Mouse (Mus musculus) MEL (cell line): ENCODE measurements at regions not wholly inside any gene's neighbourhood (a gene's known extent, or its start where the extent isn't known, plus 50 kb on each side); places are given as distances from the start of the nearest gene placed in this dataset.

ENCODE experiments used
- DNase-seq: peaks from one replicate; pipeline ENCODE4 v3.0.0; 2011; ENCODE audit warnings: low read depth, low spot score
- H3K27ac ChIP-seq: 2 replicates; pipeline ENCODE4 v1.5.1; 2012; ENCODE audit warnings: low read depth, mild to moderate bottlenecking, control low read depth, low read length, moderate library complexity; ENCODE audit not compliant: control insufficient read depth
- H3K27me3 ChIP-seq, 2 experiments: fragments of 150-350 bp in 1 of 2; sonication (generic) in 1 of 2; 2 replicates each; pipeline ENCODE4 v1.6.1; 2012; ENCODE audit warnings: low read length in 2 of 2, mild to moderate bottlenecking in 2 of 2, improper control_type of control experiment in 1 of 2, moderate library complexity in 1 of 2; ENCODE audit not compliant: insufficient read depth in 2 of 2, control insufficient read depth in 1 of 2
- H3K36me3 ChIP-seq, 2 experiments: 2 replicates each; pipeline ENCODE4 v1.6.1; 2012 to 2014; ENCODE audit warnings: low read length in 2 of 2, improper control_type of control experiment in 1 of 2, inconsistent platforms in 1 of 2, mild to moderate bottlenecking in 1 of 2; ENCODE audit not compliant: insufficient read depth in 2 of 2, control insufficient read depth in 1 of 2
- H3K4me1 ChIP-seq, 2 experiments: fragments of 150-350 bp in 1 of 2; sonication (generic) in 1 of 2; 2 replicates each; pipeline ENCODE4 v1.6.1; 2012; ENCODE audit warnings: low read length in 2 of 2, improper control_type of control experiment in 1 of 2, mild to moderate bottlenecking in 1 of 2; ENCODE audit not compliant: insufficient read depth in 2 of 2, control insufficient read depth in 1 of 2
- H3K4me3 ChIP-seq, 2 experiments: fragments of 150-350 bp in 1 of 2; sonication (generic) in 1 of 2; 2 replicates each; pipeline ENCODE4 v1.5.1; 2012; ENCODE audit warnings: low read depth in 2 of 2, low read length in 2 of 2, mild to moderate bottlenecking in 2 of 2, moderate library complexity in 2 of 2, control low read depth in 1 of 2, improper control_type of control experiment in 1 of 2; ENCODE audit not compliant: control insufficient read depth in 1 of 2, insufficient read depth in 1 of 2
- H3K79me2 ChIP-seq: 2 replicates; pipeline ENCODE4 v1.6.1; 2012; ENCODE audit warnings: mild to moderate bottlenecking, low read length, moderate library complexity; ENCODE audit not compliant: control insufficient read depth, poor library complexity, insufficient read depth
- H3K9ac ChIP-seq: 2 replicates; pipeline ENCODE4 v1.6.1; 2012; ENCODE audit warnings: low read depth, mild to moderate bottlenecking, control low read depth, low read length, moderate library complexity; ENCODE audit not compliant: control insufficient read depth, poor library complexity, severe bottlenecking
- H3K9me3 ChIP-seq: fragments of 150-350 bp; sonication (generic); replicated peaks from 2 replicates; pipeline ENCODE4 v1.6.1; 2012; ENCODE audit warnings: mild to moderate bottlenecking, low read length, improper control_type of control experiment, moderate library complexity; ENCODE audit not compliant: insufficient read depth
- BHLHE40 ChIP-seq: IDR thresholded peaks from 2 replicates; pipeline ENCODE4 v1.6.1; 2012; ENCODE audit warnings: low read depth, mild to moderate bottlenecking, inconsistent platforms, low read length, improper control_type of control experiment, borderline replicate concordance
- CHD2 ChIP-seq: IDR thresholded peaks from 2 replicates; pipeline ENCODE4 v1.6.1; 2011; ENCODE audit warnings: low read length, improper control_type of control experiment
- CTCF ChIP-seq, 3 experiments: IDR thresholded peaks in 2 of 3; conservative IDR thresholded peaks in 1 of 3; 2 replicates each; pipeline ENCODE4 v1.5.1; 2011 to 2012; ENCODE audit warnings: low read length in 3 of 3, low read depth in 2 of 3, mild to moderate bottlenecking in 2 of 3, improper control_type of control experiment in 1 of 3, inconsistent platforms in 1 of 3, mixed read lengths in 1 of 3, moderate library complexity in 1 of 3; ENCODE audit not compliant: control insufficient read depth in 1 of 3, insufficient read depth in 1 of 3, poor library complexity in 1 of 3, severe bottlenecking in 1 of 3
- ELF1 ChIP-seq: IDR thresholded peaks from 2 replicates; pipeline ENCODE4 v1.6.1; 2014; ENCODE audit warnings: low read depth, mild to moderate bottlenecking, inconsistent platforms, low read length, improper control_type of control experiment, moderate library complexity
- EP300 ChIP-seq, 2 experiments: IDR thresholded peaks; 2 replicates each; pipeline ENCODE4 v1.6.1; 2011; ENCODE audit warnings: improper control_type of control experiment in 2 of 2, low read length in 2 of 2, low read depth in 1 of 2, mild to moderate bottlenecking in 1 of 2
- ETS1 ChIP-seq: IDR thresholded peaks from 2 replicates; pipeline ENCODE4 v1.6.1; 2012; ENCODE audit warnings: low read depth, mild to moderate bottlenecking, inconsistent platforms, low read length, improper control_type of control experiment, moderate library complexity
- GABPA ChIP-seq: IDR thresholded peaks from 2 replicates; pipeline ENCODE4 v1.6.1; 2012; ENCODE audit warnings: low read depth, mild to moderate bottlenecking, inconsistent platforms, low read length, improper control_type of control experiment, moderate library complexity
- HCFC1 ChIP-seq: IDR thresholded peaks from 2 replicates; pipeline ENCODE4 v1.6.1; 2012; ENCODE audit warnings: low read depth, mild to moderate bottlenecking, inconsistent platforms, low read length, improper control_type of control experiment, moderate library complexity
- JUND ChIP-seq: IDR thresholded peaks from 2 replicates; pipeline ENCODE4 v1.6.1; 2011; ENCODE audit warnings: low read depth, mild to moderate bottlenecking, improper control_type of control experiment, low read length
- KAT2A ChIP-seq: conservative IDR thresholded peaks from 2 replicates; pipeline ENCODE4 v1.6.1; 2012; ENCODE audit warnings: low read depth, low read length, improper control_type of control experiment, inconsistent platforms
- MAX ChIP-seq: IDR thresholded peaks from 2 replicates; pipeline ENCODE4 v1.6.1; 2011; ENCODE audit warnings: low read length, improper control_type of control experiment
- MAZ ChIP-seq: IDR thresholded peaks from 2 replicates; pipeline ENCODE4 v1.6.1; 2012; ENCODE audit warnings: low read depth, mild to moderate bottlenecking, inconsistent platforms, low read length, improper control_type of control experiment
- MYB ChIP-seq: IDR thresholded peaks from 2 replicates; pipeline ENCODE4 v1.6.1; 2011; ENCODE audit warnings: mild to moderate bottlenecking, low read depth, low read length, improper control_type of control experiment
- NELFE ChIP-seq: IDR thresholded peaks from 2 replicates; pipeline ENCODE4 v1.6.1; 2011; ENCODE audit warnings: low read depth, low read length, improper control_type of control experiment
- NRF1 ChIP-seq: IDR thresholded peaks from 2 replicates; pipeline ENCODE4 v1.6.1; 2014; ENCODE audit warnings: low read depth, mild to moderate bottlenecking, inconsistent platforms, low read length, improper control_type of control experiment, moderate library complexity; ENCODE audit not compliant: poor library complexity, insufficient read depth, severe bottlenecking
- POLR2A ChIP-seq, 2 experiments: IDR thresholded peaks; 2 replicates each; pipeline ENCODE4 v1.6.1; 2011 to 2012; ENCODE audit warnings: low read length in 2 of 2, mild to moderate bottlenecking in 2 of 2, control low read depth in 1 of 2, improper control_type of control experiment in 1 of 2, low read depth in 1 of 2, moderate library complexity in 1 of 2; ENCODE audit not compliant: control insufficient read depth in 1 of 2, insufficient read depth in 1 of 2, poor library complexity in 1 of 2
- POLR2AphosphoS2 ChIP-seq: IDR thresholded peaks from 2 replicates; pipeline ENCODE4 v1.6.1; 2011; ENCODE audit warnings: low read length, improper control_type of control experiment
- RAD21 ChIP-seq: IDR thresholded peaks from 2 replicates; pipeline ENCODE4 v1.6.1; 2011; ENCODE audit warnings: mild to moderate bottlenecking, low read depth, low read length, improper control_type of control experiment
- RCOR1 ChIP-seq: IDR thresholded peaks from 2 replicates; pipeline ENCODE4 v1.6.1; 2012; ENCODE audit warnings: low read depth, mild to moderate bottlenecking, inconsistent platforms, low read length, improper control_type of control experiment
- SMC3 ChIP-seq: IDR thresholded peaks from 2 replicates; pipeline ENCODE4 v1.6.1; 2011; ENCODE audit warnings: low read depth, low read length, improper control_type of control experiment
- TAL1 ChIP-seq: IDR thresholded peaks from 2 replicates; pipeline ENCODE4 v1.6.1; 2012; ENCODE audit warnings: mild to moderate bottlenecking, inconsistent platforms, low read length, moderate library complexity, mixed read lengths
- TBP ChIP-seq: IDR thresholded peaks from 2 replicates; pipeline ENCODE4 v1.8.0; 2011; ENCODE audit warnings: low read depth, low read length, improper control_type of control experiment
- USF1 ChIP-seq: IDR thresholded peaks from 2 replicates; pipeline ENCODE4 v1.6.1; 2014; ENCODE audit warnings: low read depth, mild to moderate bottlenecking, inconsistent platforms, low read length, improper control_type of control experiment, moderate library complexity
- USF2 ChIP-seq, 2 experiments: IDR thresholded peaks; 2 replicates each; pipeline ENCODE4 v1.6.1; 2011 to 2012; ENCODE audit warnings: improper control_type of control experiment in 2 of 2, low read length in 2 of 2, borderline replicate concordance in 1 of 2, inconsistent platforms in 1 of 2, low read depth in 1 of 2, mild to moderate bottlenecking in 1 of 2; ENCODE audit not compliant: insufficient read depth in 1 of 2
- ZNF384 ChIP-seq: IDR thresholded peaks from 2 replicates; pipeline ENCODE4 v1.6.1; 2012; ENCODE audit warnings: low read depth, mild to moderate bottlenecking, inconsistent platforms, low read length, improper control_type of control experiment

DNA sequence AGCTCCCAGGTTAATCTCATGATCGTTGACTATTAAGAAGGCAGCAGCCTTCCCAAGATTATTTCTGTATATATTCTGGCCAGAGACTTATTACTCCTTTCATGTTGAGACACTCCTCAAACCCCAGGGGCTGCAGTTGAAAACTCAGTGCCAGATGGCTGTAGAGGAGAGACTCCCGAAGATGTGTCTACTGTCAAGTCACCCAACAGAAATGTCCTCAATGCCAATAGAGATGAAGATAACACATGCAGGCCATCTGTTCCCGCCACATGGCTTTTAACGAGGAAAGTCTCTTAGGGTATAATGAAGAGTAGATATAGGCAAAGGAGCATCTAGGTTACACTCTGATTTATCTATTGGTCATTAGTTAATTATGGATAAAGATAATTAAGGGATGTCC is 103.3 kb upstream of the Tle4 start:
- no peak overlapping the region for H3K4me3 ChIP-seq
- no peaks in the 10 kb centered on the region for H3K9me3 ChIP-seq
- H3K4me1 ChIP-seq = no peaks in the 10 kb centered on the region
- no peaks in the 10 kb centered on the region for H3K36me3 ChIP-seq
- no peak overlapping the region for H3K9ac ChIP-seq
- no peak for DNase-seq
- H3K27ac ChIP-seq = no peak overlapping the region
- no peaks in the 10 kb centered on the region; a peak in 1 of 4 replicates for H3K27me3 ChIP-seq
- H3K79me2 ChIP-seq = no peaks in the 10 kb centered on the region
- TF ChIP-seq POLR2AphosphoS2 = no peak
- TF ChIP-seq CTCF (IDR thresholded peaks at IDR 0.05 in 2 of 3, conservative IDR thresholded peaks at IDR 0.05 in 1 of 3; ENCODE audit: control insufficient read depth in 1 of 3, insufficient read depth in 1 of 3, low read depth in 2 of 3, low read length in 3 of 3, poor library complexity in 1 of 3, severe bottlenecking in 1 of 3) = no peak
- TF ChIP-seq BHLHE40 = no peak
- no peak for TF ChIP-seq TBP
- no peak for TF ChIP-seq JUND
- no peak for TF ChIP-seq USF2 (IDR thresholded peaks at IDR 0.05; ENCODE audit: borderline replicate concordance in 1 of 2, insufficient read depth in 1 of 2, low read depth in 1 of 2, low read length in 2 of 2)
- TF ChIP-seq MYB = no peak
- TF ChIP-seq HCFC1 = no peak
- TF ChIP-seq NELFE = no peak
- TF ChIP-seq ELF1 = no peak
- no peak for TF ChIP-seq GABPA
- no peak for TF ChIP-seq RAD21
- TF ChIP-seq NRF1 = no peak
- no peak for TF ChIP-seq EP300 (IDR thresholded peaks at IDR 0.05; ENCODE audit: low read depth in 1 of 2, low read length in 2 of 2)

GRCm38 (mm10) chr19:14695369-14695768 is 97.5 kb upstream of the Tle4 start:
- no peak for TF ChIP-seq MAZ
- TF ChIP-seq NRF1 = no peak
- TF ChIP-seq CHD2 = no peak
- no peak for TF ChIP-seq ZNF384
- no peak for TF ChIP-seq KAT2A
- no peak for TF ChIP-seq GABPA
- TF ChIP-seq EP300 (IDR thresholded peaks at IDR 0.05; ENCODE audit: low read depth in 1 of 2, low read length in 2 of 2) = no peak
- TF ChIP-seq MAX = no peak
- no peak for TF ChIP-seq POLR2A (IDR thresholded peaks at IDR 0.05; ENCODE audit: control insufficient read depth in 1 of 2, insufficient read depth in 1 of 2, low read depth in 1 of 2, low read length in 2 of 2, poor library complexity in 1 of 2)
- no peak for TF ChIP-seq USF1
- TF ChIP-seq SMC3 = no peak
- TF ChIP-seq TAL1 = no peak
- no peak for TF ChIP-seq NELFE
- no peak for TF ChIP-seq RCOR1
- no peak for TF ChIP-seq ETS1
- DNase-seq = no peak
- no peak overlapping the region for H3K9ac ChIP-seq
- no peaks in the 10 kb centered on the region for H3K4me1 ChIP-seq
- H3K36me3 ChIP-seq = no peaks in the 10 kb centered on the region
- H3K4me3 ChIP-seq = no peak overlapping the region
- no peaks in the 10 kb centered on the region for H3K9me3 ChIP-seq
- no peaks in the 10 kb centered on the region for H3K79me2 ChIP-seq
- no peak overlapping the region for H3K27ac ChIP-seq
- H3K27me3 ChIP-seq = no peaks in the 10 kb centered on the region
